Mouse (Mus musculus) forebrain, embryonic 11.5 days (tissue): ENCODE data around the gene Srsf2. TPM values are rescaled to one million over a fixed set of nuclear protein-coding genes. Genes with fewer than 3 reads are reported as not detected.
"Not testable (repeated sequence)": the region's sequence is repeated elsewhere in the genome, so short reads cannot be mapped to it uniquely, and the experiment has no call there.

Source experiments
- ATAC-seq: fragments of 200-750 bp; cut with Nextera tagmentation; replicated peaks from 2 replicates; pipeline ENCODE4 v1.8.0; 2017; ENCODE audit warnings: moderate TSS enrichment; ENCODE audit not compliant: low FRiP score
- DNase-seq: peaks from one replicate; pipeline ENCODE4 v3.0.0-alpha.2; 2017; ENCODE audit warnings: low spot score
- H3K27ac ChIP-seq: fragments of 300-500 bp; sonication (generic); 2 replicates; pipeline ENCODE4 v1.5.1; 2014; ENCODE audit warnings: low read depth, low read length
- H3K27me3 ChIP-seq: fragments of 300-500 bp; sonication (generic); 2 replicates; pipeline ENCODE4 v1.6.1; 2014; ENCODE audit warnings: mild to moderate bottlenecking, low read length, mixed read lengths; ENCODE audit not compliant: control insufficient read depth, insufficient read depth
- H3K36me3 ChIP-seq: fragments of 300-500 bp; sonication (generic); 2 replicates; pipeline ENCODE4 v1.6.1; 2014; ENCODE audit warnings: mild to moderate bottlenecking, low read length, moderate library complexity, mixed read lengths; ENCODE audit not compliant: control insufficient read depth, insufficient read depth
- H3K4me1 ChIP-seq: fragments of 300-500 bp; sonication (generic); replicated peaks from 2 replicates; pipeline ENCODE4 v1.6.1; 2014; ENCODE audit warnings: low read length, mixed read lengths; ENCODE audit not compliant: control insufficient read depth, insufficient read depth
- H3K4me2 ChIP-seq: fragments of 300-500 bp; sonication (generic); 2 replicates; pipeline ENCODE4 v1.6.1; 2014; ENCODE audit warnings: low read depth, mild to moderate bottlenecking, low read length, moderate library complexity, mixed read lengths; ENCODE audit not compliant: severe bottlenecking
- H3K4me3 ChIP-seq: fragments of 300-500 bp; sonication (generic); 2 replicates; pipeline ENCODE4 v1.5.1; 2014; ENCODE audit warnings: low read depth, low read length
- H3K9ac ChIP-seq: fragments of 300-500 bp; sonication (generic); 2 replicates; pipeline ENCODE4 v1.6.1; 2014; ENCODE audit warnings: low read length
- H3K9me3 ChIP-seq: fragments of 300-500 bp; sonication (generic); 2 replicates; pipeline ENCODE4 v1.6.1; 2016; ENCODE audit warnings: low read length, mixed read lengths; ENCODE audit not compliant: control insufficient read depth
- WGBS: fragments of 180-500 bp; shearing (Covaris S2); extraction: QIAGEN DNeasy Blood & Tissue Kit; methylation state at CpG from one replicate; pipeline ENCODE4 v1.1.7; 2014; 5-methylcytosine and 5-hydroxymethylcytosine counted together
- polyA plus RNA-seq: library from polyadenylated mRNA; unstranded; fragments of >200 nt; fragmentation: Nextera tagmentation; extraction: Ambion mirVana; gene quantifications from 2 replicates; pipeline ENCODE4 v1.2.1, GENCODE M21; 2014

Srsf2 gene
- 1,008 and 1,039 TPM in 2 replicates for polyA plus RNA-seq

- DNase-seq (peak; percentile 99), ATAC-seq (peak; percentile 90)
- H3K4me1 ChIP-seq = peaks cover 6% of the 10 kb centered on the region; the same call in 1 of the 2 replicates
- H3K36me3 ChIP-seq = peaks cover 9% of the 10 kb centered on the region; the same call in 1 of the 2 replicates
- H3K27ac ChIP-seq = peak within 1 kb of the TSS; percentile 99
- peak within 1 kb of the TSS; percentile 100 for H3K4me3 ChIP-seq
- peak within 1 kb of the TSS; percentile 80 for H3K4me2 ChIP-seq
- H3K27me3 ChIP-seq = no peaks in the 10 kb centered on the region
- no peaks in the 10 kb centered on the region for H3K9me3 ChIP-seq
- WGBS = under 1% methylated on average over 67 of the region's 74 CpGs
- H3K9ac ChIP-seq = peak within 1 kb of the TSS; percentile 99
Measured at GRCm38 (mm10) chr11:116852891-116853511, at the start of gene Srsf2. Gene Srsf2, minus strand, starts transcription at chr11:116853094.

DNA sequence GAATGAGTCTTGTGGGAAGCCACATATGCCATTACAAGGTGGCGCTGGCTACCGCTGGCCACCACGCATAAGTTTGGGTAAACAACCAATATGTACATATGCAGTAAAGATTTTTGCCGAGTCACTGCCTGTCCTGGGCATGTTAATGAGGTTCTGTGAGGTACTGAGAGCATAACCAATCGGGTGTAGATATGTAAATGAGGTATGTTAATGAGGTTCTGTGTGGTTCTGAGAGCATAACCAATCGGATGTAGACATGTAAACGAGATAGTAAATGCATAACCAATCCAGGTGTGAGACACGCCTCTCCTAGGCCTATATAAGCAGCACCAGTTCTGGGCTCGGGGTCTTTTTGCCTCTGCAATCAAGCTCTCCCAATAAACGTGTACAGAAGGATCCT lies 49.7 kb upstream of the Srsf2 start:
- H3K4me3 ChIP-seq, H3K4me2 ChIP-seq, DNase-seq, H3K27ac ChIP-seq, ATAC-seq, H3K4me1 ChIP-seq, H3K36me3 ChIP-seq, H3K9me3 ChIP-seq, H3K9ac ChIP-seq: not testable (repeated sequence)
- H3K27me3 ChIP-seq = peaks cover 11% of the 10 kb centered on the region; the same call in 1 of the 2 replicates
- WGBS = 91% methylated on average over 10 of the region's 10 CpGs

DNA sequence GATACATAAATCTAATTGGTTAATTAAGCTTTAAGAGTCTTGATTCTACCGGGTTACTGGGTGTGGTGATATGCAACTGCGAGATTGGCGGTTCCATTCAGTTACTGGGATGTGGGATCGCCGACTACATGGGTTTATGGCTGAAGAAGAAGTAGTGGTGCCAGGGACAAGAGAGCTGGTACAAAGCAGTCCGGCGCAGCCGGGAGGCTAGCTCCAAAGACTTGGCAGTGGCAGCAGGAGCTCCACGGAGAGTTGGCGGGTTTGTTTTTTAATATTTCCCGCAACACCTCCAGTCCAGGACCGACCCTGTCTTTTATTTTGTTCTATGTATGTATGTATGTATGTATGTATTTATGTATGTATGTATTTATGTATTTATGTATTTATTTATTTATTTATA lies 46.4 kb upstream of the Srsf2 start:
- Histone ChIP-seq H3K4me2 (no peak overlapping the region), H3K4me1 (no peaks in the 10 kb centered on the region), H3K27ac (no peak overlapping the region), H3K27me3 (no peaks in the 10 kb centered on the region), H3K9ac (no peak overlapping the region), H3K4me3 (no peak overlapping the region), H3K9me3 (no peaks in the 10 kb centered on the region), H3K36me3 (no peaks in the 10 kb centered on the region)
- no peak for ATAC-seq
- DNase-seq = no peak
- WGBS = 92% methylated on average over 12 of the region's 12 CpGs

DNA sequence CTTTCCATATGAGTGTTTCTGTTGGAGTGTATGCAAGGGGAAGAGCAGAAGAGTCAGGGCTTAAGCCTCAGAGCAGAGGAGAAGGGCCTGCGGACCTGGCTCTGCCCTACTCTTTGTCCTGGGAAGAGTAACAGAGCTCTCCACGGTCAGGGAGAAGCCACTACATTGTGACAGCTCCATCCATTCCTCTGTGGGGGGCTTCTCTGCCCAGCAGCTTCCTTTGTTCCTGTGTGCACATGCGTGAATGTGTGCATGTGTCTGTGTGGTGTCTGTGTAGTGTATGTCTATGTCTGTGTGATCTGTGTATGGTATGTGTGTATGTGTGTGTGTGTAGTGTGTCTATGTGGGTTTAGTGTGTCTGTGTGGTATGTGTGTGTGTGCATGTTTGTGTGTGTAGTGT lies 42.5 kb upstream of the Srsf2 start:
- WGBS = 51% methylated on average over 3 of the region's 3 CpGs
- ATAC-seq (no peak), DNase-seq (no peak)
- Histone ChIP-seq H3K27ac (no peak overlapping the region), H3K9ac (no peak overlapping the region), H3K27me3 (no peaks in the 10 kb centered on the region), H3K4me2 (no peak overlapping the region), H3K36me3 (no peaks in the 10 kb centered on the region), H3K9me3 (no peaks in the 10 kb centered on the region; the same call in 1 of the 2 replicates), H3K4me1 (no peaks in the 10 kb centered on the region), H3K4me3 (no peak overlapping the region)

DNA sequence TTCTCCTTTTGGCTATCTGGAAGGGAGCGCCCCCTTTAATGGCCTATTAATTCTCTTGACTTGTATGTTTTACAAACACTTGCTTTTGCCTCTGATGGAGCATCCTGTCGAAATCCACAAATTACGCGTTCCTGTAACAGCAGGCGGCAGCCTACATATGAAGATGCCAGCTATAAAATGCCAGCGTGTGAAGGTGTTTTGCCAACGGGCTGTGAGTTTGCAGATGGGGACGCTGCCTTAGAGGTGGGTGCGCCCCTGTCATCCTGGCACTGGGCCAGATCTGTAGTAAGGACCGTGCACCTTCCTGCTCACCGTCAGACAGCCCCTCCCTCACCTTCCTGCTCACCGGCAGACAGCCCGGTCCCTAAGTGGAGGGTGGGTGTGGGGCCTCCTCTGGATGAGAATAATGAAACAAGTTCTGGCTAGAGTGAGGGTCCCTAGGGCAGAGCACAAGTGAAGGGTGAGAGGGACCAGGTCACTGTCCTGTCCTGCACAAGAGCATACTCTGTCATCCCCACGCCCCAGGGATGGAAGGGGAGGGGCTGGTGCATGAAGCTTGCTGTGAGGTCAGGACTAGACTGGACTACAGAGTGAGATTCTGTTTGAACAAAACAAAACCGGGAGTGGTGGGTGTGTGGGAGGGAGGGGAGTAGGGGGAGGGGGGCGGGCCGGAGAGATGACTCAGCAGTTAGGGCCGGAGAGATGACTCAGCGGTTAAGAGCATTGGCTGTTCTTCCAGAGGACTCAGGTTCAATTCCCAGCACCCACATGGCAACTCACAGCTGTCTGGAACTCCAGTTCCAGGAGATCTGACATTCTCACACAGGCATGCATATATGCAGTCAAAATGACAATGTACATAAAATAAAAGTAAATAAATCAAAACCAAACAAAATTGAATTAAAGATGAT lies 40.9 kb upstream of the Srsf2 start:
- 81% methylated on average over 19 of the region's 19 CpGs for WGBS
- DNase-seq = no peak

DNA sequence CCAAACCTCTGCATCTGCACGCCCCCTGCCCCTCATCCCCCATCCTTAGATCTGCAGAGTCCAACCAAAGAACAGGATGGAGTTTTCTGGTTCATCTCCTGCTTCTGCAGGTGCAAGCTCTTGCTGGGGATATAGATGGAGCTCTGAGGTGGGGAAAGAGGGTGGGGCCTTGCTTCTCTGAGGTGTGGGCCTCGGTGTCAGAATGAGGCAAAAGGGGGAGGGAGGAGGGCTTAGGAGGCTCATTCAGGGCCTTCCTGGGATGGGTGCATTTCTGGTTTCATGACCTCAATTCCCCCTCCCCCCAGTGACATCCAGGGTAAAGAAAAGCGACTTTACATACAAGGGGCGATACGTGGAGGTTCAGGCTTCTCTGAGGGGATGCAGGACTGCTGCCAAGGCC lies 34.2 kb upstream of the Srsf2 start:
- H3K27me3 ChIP-seq = no peaks in the 10 kb centered on the region
- no peak overlapping the region for H3K9ac ChIP-seq
- H3K4me1 ChIP-seq = no peaks in the 10 kb centered on the region
- no peak overlapping the region for H3K27ac ChIP-seq
- no peak overlapping the region for H3K4me2 ChIP-seq
- no peaks in the 10 kb centered on the region; the same call in 1 of the 2 replicates for H3K9me3 ChIP-seq
- DNase-seq = no peak
- WGBS = 62% methylated on average over 5 of the region's 5 CpGs
- no peak for ATAC-seq
- H3K4me3 ChIP-seq = no peak overlapping the region
- H3K36me3 ChIP-seq = no peaks in the 10 kb centered on the region

More for the DNA sequence above, 40.9 kb upstream of the Srsf2 start:
- no peaks in the 10 kb centered on the region; the same call in 1 of the 2 replicates for H3K9me3 ChIP-seq
- H3K27me3 ChIP-seq = no peaks in the 10 kb centered on the region
- H3K4me1 ChIP-seq = no peaks in the 10 kb centered on the region
- no peak for ATAC-seq
- no peaks in the 10 kb centered on the region for H3K36me3 ChIP-seq
- H3K4me3 ChIP-seq = no peak overlapping the region
- H3K27ac ChIP-seq = no peak overlapping the region
- H3K4me2 ChIP-seq = no peak overlapping the region
- H3K9ac ChIP-seq = no peak overlapping the region

DNA sequence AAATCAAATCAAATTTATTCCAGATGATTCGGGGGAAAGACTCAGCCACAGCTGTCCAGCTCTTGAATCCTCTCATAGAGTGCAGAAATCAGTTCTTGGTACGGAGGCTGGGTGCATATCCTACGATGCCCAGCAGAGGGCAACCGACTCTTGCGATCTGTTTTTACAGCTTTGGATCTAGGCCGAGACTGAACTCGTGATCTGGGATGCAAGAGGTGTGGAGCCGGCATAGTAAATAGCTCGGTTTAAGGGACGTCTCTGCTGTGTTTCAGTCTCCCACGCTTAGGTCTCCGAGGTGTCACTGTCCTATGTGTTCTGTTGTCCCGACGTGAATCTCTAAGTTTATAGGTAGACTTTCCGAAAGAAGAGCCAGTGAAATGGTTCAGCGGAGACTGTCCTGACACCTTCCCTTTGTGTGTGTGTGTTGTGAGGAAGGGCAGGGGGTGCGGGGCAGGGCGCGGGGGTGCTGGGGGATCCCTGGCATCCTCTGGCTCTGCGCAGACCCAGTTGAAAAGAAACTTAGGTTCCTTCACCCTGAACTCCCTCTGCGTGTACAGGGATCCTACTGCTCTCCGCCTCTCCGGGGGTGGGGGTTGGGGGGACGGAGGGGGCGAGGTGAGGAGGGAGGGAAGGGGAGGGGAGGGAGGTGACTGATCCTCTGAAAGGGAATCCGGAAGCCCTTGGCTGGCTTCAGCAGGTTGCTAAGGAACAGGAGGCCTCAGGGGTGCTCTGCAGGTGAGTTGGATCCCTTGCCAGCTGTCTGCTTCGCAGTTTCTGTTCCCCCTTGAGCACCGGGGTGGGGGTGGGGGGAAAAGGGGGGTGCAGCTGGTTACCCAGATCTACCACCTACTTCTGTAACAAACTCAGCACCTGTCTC lies 32.6 kb upstream of the Srsf2 start:
- peak overlapping the region; percentile 26; the same call in 1 of the 2 replicates for H3K4me2 ChIP-seq
- 4% methylated on average over 27 of the region's 28 CpGs for WGBS
- H3K27me3 ChIP-seq = no peaks in the 10 kb centered on the region
- H3K27ac ChIP-seq = no peak overlapping the region
- no peak overlapping the region for H3K4me3 ChIP-seq
- H3K4me1 ChIP-seq = no peaks in the 10 kb centered on the region
- no peak for ATAC-seq
- H3K9me3 ChIP-seq = no peaks in the 10 kb centered on the region
- H3K36me3 ChIP-seq = no peaks in the 10 kb centered on the region
- DNase-seq = peak; percentile 90
- H3K9ac ChIP-seq = no peak overlapping the region

GRCm38 (mm10) chr11:116884061-116884460 lies 31.2 kb upstream of the Srsf2 start:
- H3K9me3 ChIP-seq = no peaks in the 10 kb centered on the region
- H3K4me2 ChIP-seq = no peak overlapping the region
- no peaks in the 10 kb centered on the region for H3K36me3 ChIP-seq
- DNase-seq (no peak), ATAC-seq (no peak)
- no peaks in the 10 kb centered on the region for H3K4me1 ChIP-seq
- no peak overlapping the region for H3K4me3 ChIP-seq
- H3K27me3 ChIP-seq = no peaks in the 10 kb centered on the region
- H3K9ac ChIP-seq = no peak overlapping the region
- no peak overlapping the region for H3K27ac ChIP-seq
- 86% methylated on average over 6 of the region's 6 CpGs for WGBS
